Mouse (Mus musculus) heart, postnatal 25 days (tissue): ENCODE data around the gene Fam161a. TPM values are rescaled to one million over a fixed set of nuclear protein-coding genes. Genes with fewer than 3 reads are reported as not detected.

Experiments used
- DNase-seq: peaks from one replicate; pipeline ENCODE4 v3.0.0; 2022; ENCODE audit warnings: low spot score
- intact Hi-C: fragments of 180-260 bp; cut with DNase I; formaldehyde crosslinking; loops from one replicate; pipeline ENCODE4 v1.15.1; 2025
- total RNA-seq, 2 experiments: library from RNA; stranded (reverse); gene quantifications; 2 replicates each; pipeline ENCODE4 v1.2.3; 2021

Gene Fam161a
- total RNA-seq, 2 experiments from 2014 or later = 1.5 to 1.6 TPM

DNA sequence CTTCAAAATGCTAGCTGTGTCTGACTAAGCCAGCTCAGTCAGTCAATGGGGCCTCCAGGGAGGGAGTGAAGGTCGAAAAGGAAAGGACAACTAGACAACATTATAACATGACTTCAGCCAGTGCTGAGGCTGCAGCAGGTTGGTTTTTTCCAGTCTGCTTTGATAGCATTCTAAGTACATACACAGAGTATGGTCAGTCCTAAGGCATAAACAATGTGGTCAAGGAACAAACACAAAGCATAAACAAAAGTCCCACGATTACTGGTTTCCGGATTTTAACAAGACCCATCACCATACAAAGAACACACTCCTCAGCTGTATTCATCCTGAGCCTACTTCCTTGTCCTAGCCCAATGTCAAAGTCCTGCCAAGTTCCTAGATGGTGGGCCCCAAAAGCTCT, 21.8 kb upstream of the Fam161a start:
- DNase-seq = no peak
- intact Hi-C loops = loop anchor here (5.0 to 10.0 kb wide), 3 partner anchors 272 to 579 kb away; partner anchors contain the start of genes Ahsa2 and Xpo1

DNA sequence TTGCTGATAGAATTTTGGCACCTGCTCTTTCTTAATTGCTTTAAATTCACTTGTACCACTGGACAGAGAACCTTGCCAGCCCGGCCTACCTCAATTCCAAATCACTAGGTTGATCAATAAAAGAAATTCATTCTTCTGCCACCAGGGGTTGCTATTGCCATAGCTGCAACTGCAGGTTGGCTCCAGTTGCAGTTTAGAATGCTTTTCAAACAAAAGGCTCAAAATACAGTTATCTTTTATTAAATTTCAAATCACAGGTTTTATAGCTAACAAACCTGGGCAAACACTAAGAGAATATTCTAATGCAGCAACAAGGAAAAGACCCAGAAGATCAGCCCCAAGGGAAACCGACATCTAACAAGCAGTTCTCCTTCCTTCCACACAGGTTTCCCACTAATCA, 20.0 kb upstream of the Fam161a start:
- DNase-seq = no peak
- intact Hi-C loops = loop anchor here (2.0 to 10.0 kb wide), 4 partner anchors 270 to 577 kb away; partner anchors contain the start of genes Ahsa2 and Xpo1

DNA sequence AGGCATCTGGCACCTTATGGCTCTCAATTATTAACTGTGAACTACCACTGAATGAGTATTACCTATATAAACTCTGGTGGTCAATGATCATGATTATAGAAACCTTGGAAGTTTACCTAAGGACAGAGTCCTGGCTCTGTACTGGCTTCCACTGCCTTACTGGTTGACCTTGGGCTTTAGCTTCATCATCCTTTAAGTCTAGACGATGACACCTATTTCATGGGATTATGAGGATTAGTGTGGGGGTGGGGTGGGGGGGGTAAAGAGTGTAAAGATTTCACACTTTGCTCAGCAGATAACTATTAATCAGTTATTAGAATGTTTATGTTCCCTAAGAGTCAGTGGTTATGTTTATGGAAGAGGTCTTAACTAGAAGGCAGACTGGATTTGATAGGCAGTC, 17.5 kb upstream of the Fam161a start:
- no peak for DNase-seq
- intact Hi-C loops = loop anchor here (2.0 to 10.0 kb wide), 6 partner anchors 19 to 575 kb away; partner anchors contain the start of genes Ahsa2 and Xpo1

DNA sequence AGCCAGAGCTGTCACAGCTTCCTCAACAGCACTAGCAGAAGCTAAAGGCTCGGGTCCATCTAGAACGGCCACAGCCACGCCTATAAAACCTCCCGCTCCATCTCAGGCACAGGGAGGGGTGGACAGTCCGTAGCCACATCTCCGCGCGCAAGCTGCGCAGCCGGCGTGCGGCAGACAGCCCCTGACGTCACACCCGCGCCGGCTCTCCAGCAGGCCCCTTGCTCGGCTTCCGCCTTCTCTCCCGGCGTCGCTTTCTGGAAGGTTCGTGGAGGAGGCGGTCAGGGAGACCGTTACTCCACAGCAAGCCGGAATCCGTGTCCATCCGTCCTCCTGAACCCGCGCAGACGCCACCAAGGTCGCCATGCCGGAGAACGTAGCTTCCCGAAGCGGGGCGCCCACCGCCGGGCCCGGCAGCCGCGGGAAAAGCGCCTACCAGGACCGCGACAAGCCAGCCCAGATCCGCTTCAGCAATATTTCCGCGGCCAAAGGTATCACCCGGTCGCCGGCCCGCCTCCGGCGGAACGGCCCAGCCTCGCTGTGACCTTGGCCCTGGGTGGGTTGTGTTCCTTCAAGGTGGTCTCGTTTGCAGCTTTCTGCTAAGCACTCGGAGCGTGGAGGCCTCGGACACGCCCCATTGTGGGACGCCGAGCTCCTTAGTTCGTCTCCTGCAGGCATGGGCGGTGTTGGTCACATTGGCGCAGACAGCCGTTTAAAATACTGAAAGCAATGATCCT, 16.8 kb upstream of the Fam161a start, which contains the start of gene Cct4:
Gene Cct4 (plus strand): TSS at position 127 of the 734 bp plus-strand sequence.
- intact Hi-C loops = loop anchor here (2.0 to 5.0 kb wide), 3 partner anchors 18 to 157 kb away; no protein-coding TSS in a partner anchor
- DNase-seq = peak; percentile 88

DNA sequence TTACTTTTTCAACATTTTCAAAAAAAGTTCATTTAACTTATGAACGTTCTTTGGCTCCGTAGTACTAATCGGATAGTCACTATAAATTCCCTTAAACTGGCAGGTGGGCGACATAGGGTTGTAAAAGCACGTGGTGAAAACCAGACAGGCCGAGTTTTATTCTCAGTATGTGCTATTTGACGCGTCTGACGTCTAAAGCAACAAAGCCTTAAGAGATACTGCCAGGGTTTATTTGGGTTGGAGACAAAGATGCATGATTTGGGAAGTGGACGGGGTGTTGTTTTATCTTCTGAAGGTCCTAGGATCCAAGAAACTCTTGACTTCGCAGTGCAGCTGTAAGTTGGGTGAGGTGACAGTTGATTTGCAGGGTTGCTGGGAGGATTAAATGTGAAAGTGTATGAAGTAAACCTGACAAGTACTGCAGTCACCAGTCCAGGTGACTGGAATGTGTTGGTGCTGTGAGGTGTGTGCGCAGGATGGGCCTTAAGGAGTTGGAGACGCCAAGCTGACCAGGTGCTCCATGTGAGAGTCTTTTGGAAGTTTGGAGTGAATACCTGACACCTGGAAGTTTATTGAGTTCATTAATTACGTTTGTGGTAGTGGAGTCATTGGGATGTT, 16.0 kb upstream of the Fam161a start:
- no peak for DNase-seq
- intact Hi-C loops = loop anchor here (2.0 to 5.0 kb wide), 3 partner anchors 17 to 156 kb away; no protein-coding TSS in a partner anchor

DNA sequence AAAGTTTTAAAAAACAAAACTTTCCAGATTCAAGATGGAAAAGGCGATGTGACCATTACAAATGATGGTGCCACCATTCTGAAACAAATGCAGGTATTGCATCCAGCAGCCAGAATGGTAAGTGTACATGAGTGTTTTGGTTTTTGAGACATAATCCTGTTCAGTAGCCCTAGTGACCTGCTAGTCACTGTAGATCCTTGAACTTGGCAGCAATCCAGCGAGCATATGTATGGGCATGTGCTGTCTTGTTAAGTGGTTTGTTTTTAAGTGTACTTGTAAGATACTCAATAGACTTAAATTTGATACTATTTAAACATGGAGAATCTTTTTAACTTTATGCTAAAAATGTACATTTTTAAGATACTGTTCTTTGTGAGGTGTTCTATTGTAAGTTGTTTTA, 13.1 kb upstream of the Fam161a start:
- intact Hi-C loops = loop anchor here (5.0 kb wide), 1 partner anchor 153 kb away; no protein-coding TSS in a partner anchor
- DNase-seq = no peak

DNA sequence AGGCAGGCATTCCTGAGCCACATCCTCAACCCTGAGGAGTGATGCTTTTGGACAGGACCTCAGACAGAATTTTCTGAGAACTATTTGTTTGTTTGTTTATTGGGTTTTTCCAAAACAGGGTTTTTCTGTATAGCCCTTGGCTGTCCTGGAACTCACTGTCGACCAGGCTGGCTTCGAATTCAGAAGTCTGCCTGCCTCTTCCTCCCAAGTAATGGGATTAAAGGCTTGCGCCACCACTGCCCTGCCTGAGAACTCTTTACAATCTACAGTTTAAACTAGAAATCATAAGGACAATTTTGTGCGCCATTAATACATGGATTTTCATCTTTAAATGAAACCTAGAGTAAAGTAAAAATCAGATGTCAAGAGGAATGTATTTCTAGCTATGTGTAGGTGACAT, 11.9 kb upstream of the Fam161a start:
- intact Hi-C loops = no loop called here
- DNase-seq = no peak

DNA sequence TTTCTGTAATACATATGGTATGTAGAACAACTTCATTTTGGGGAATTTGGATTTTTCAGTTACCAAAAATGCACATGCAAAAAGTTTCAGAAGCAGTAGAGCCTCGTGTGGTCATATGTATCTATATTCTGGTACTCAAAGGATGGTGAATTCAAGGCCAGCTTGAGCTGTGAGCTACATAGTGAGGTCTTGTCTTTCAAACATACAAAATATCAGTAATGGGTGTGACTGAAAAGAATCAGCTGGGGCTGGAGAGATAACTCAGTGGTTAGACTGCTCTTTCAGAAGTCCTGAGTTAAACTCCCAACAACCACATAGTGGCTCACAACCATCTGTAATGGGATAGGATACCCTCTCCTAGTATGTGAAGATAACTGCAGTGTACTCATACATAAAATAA, 9.0 kb upstream of the Fam161a start:
- DNase-seq = no peak
- intact Hi-C loops = no loop called here

DNA sequence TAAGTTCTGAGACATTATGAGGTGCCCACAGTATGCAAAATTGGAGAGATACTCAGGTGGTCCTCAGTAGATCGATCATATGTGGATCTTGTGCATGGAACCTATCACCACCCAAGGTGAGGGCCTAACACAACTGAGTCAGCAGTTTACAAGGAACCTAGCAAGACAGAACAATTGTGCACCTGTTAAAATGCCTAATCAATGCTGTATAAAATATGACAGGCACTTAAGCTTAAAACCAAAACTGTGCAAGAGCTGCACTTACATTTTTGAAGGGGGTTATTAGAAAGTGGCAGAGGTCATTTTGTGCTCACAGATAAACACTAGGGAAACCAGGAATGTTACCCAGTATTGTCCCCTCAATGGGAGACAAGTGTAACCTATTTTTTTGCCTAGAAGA, 2.1 kb upstream of the Fam161a start:
- no peak for DNase-seq
- intact Hi-C loops = loop anchor here (5.0 kb wide), 3 partner anchors 142 to 267 kb away; partner anchors contain the start of gene Xpo1

DNA sequence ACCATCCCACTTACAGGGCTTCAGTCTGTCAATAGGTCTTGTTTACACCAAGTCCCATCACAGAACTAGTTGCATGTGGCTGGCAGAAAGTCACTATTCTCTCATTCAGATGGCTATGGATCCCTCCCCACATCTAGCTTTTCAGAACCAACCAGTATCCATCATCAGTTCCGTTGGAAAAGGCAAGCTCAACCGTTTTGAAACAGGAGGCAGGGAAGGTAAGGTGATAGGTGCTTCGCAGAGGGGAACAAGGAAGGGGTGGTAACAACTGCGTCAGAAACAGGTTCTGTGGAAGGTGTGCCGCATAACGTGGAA, 208 bp upstream of the Fam161a start:
- intact Hi-C loops = loop anchor here (5.0 kb wide), 3 partner anchors 140 to 265 kb away; partner anchors contain the start of gene Xpo1
- DNase-seq = no peak

DNA sequence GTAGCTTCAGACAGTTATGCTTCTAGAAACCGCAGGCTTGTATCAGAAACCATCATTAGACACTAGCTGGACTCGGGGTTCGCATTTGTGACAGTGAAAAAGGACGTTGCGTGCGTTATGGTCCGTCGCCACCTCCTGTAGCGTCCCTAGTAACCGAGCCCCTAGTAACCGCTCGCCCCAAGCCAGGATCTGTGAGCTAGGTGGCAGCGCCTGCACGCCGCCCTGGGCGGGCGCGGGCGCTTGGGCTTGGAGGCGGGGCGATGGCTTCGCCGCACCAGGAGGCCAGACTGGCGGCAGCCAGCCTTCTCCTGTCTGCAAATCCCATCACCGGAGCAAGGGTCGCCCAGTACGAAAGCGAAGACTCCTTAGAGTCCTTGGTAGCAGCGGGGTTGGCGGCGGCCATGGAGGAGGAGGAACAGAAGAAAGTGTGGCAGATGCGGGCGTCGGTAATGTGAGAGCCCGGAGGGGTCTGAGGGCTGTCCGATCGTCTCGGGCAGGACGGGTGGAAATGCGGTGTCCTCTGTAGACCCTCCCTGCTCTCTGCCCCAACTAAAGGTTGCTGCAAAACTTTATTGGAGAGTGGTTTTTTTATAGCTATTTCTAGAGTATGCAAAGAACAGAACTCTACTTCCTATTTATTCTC, 971 bp downstream of the Fam161a start:
- DNase-seq = peak; percentile 74
- intact Hi-C loops = loop anchor here (2.0 to 5.0 kb wide), 4 partner anchors 18 to 264 kb away; partner anchors contain the start of genes Cct4 and Xpo1

DNA sequence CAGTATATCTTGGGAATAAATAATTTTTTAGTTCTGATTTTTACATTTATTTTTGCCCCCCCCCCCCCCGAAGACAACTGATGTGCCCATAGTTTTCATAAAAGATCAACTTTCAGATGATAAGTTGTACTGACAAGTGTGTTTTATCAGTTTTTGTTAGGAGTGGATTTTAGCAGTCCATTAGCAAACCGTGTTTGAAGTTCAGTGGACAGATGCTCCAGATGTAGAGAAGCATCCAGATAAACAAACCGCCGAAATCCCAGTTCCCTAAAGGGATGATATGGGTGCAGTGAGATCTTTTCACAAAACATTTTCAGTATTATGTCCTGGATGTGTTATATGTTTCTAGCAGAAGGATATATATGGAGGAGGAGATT, 1.5 kb downstream of the Fam161a start:
- no peak for DNase-seq
- intact Hi-C loops = loop anchor here (2.0 to 5.0 kb wide), 4 partner anchors 18 to 263 kb away; partner anchors contain the start of genes Cct4 and Xpo1

DNA sequence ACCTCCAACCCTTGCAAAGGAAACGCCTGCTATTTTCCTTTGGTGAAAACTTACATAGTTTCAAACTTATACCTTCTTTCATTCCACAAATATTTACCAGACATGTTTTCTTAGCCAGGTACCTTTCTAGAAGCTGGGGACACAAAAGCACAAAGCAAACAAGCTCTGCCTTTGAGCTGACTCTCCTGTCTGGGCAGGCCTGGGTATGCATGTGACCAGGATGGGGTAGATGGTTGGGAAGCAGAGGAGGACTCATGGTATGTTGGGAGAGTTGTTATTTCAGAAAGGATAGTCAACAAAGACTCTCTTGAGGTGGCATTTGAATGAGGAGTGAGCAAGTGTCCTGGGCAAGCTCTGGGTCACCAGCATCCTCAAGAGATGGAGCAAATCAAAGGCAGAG, 5.8 kb downstream of the Fam161a start:
- intact Hi-C loops = no loop called here
- no peak for DNase-seq

DNA sequence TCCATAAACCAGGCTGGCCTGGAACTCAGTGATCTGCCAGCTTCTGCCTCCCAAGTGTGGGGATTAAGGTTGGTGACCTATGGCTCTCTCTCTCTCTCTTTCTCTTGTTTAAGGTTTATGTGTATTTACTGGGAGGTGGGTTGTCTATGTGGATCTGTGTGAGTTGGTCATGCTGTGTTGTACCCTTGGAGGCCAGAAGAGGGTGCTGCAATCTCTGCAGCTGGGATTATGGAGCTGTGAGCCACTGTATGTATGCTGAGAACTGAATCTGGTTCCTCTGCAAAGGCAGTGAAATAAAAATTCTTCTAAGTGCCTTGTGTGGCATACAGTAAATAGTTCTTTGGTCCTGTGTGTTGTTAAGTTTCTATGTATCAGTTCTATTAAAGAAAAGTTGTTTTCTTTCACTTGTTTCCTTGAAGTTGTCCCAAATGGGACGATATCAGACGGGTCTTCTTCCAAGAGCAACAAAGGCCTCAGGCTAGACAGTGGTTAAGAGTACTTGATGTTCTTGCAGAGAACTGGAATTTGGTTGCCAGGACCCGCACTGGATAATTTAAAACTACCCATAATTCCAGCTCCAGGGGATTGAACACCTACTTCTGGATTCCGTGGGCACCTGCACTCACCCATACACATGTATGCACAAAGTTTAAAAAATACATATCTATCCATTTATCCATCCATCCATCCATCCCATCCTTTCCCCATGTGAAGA, 6.4 kb downstream of the Fam161a start:
- DNase-seq = no peak
- intact Hi-C loops = no loop called here

DNA sequence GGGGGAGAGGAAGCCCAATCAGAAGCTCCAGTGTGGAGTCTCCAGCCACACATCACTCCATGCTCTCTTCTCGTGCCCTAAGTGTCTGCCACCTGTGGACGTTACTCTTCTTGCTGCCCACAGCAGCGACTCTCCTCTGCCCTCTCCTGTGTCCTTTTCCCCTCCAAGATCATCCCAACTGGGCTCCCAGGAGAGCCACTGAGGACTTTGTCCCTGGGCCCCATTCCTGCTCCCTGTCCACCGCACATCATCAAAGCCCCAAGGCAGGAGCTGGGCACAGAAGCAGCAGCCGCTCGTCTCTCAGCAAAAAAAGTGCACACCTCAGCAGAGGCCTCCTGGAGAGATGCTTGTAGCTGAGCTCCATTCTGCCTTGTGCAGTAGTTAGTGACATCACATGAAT, 7.7 kb downstream of the Fam161a start:
- intact Hi-C loops = no loop called here
- DNase-seq = no peak

DNA sequence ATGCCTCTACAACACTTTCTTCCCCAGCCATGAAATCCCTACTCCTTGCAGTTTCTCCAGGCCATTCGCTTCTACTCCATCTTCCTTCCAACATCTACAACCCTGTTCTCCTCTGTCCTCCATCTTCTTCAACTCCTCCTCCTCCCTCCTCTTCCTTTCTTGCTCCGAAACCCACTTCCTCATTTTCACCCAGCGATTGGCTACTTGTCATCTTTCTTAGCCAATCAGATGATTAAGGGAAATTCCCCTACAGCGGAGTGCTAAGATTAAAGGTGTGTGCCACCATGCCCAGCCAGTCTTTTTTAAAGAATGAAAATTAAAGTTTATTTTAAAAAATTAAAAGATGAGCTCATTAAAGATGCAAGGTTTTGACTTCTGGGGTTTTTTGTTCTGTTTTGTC, 10.6 kb downstream of the Fam161a start:
- DNase-seq = no peak
- intact Hi-C loops = no loop called here

DNA sequence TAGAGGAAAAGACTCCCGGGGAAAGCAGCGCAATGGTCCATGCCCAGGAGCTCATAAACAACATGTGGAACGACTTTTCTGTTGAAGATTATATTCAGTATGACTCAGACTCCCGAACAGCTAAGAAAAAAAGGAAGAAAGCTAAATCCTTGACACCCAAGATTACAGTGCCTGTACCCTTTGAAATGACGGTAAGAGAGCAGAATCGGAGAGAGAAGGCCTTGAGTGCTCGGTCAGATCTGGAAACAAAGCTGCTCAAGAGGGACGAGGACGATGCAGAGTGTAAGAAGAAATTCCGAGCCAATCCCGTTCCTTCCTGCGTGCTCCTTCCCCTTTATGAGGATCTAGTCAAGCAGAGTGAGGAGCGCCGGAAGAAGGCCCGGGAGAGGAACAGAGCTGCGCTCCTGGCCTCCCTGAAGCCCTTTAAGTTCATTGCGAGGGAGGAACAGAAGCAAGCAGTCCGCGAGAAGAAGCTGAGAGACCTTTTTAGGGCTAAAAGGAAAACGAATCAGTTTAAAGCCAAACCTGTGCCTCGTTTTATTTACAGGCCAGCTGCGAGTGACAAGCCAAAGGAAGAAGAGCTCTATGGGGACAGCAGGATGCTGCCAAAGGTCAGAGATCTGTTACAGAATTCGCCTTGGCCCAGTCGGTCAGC, 12.9 kb downstream of the Fam161a start:
- DNase-seq = no peak
- intact Hi-C loops = no loop called here

DNA sequence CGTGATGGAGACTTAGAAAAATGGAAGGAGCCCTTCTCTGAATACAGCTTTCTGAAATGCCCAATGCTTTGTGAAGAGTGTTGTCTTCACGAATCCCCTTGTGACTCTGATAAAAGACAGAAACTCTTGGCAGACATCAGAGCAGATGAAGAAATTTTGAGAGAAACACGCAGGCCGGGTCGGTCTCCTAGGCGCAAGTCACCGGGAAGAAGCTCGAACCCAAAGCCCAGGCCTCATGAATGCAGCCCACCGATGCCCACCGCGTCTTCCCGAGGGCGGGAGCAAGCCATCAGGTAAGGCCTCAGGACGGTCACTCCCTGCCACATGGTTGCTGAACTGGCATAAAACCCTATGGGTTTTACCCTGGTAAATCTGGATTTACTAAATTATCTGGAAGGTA, 13.5 kb downstream of the Fam161a start:
- intact Hi-C loops = no loop called here
- no peak for DNase-seq

DNA sequence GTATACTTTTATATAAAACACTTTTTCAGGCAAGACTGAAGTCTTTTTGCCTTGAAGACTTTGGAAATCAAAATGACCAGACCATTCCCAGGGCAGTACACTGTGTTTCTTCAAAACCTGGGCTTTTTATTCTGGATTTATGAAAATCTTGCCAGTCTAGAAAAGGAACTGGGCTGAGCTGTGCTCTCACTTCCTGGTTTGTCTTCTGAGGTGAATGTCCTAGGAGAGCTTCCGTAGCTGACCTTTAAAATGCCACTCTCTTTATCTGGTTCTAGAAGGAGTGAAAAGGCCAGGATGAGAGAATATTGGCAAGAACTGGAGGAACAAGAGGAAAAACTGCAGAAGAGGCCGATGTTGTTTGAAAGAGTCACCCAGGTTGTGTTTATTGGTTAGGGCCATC, 15.8 kb downstream of the Fam161a start:
- intact Hi-C loops = no loop called here
- DNase-seq = no peak

DNA sequence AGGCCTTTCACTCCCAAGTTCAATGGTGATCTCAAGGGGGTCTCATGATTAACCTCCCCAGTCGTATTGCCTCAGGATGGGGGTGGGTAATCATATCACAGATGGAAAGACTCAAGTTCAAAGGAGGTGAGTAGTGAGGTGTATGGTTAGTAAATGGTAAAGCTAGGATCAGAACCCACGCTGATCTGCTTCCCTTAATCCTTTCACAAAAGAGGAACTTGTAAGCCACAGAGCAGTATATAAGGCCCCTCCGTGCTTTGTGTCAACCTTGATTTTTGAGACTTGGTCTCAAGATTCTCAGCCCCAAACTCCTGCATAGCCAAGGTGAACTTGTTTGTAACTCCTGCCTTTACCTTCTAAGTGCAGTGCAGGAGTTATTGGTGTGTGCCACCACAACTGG, 16.8 kb downstream of the Fam161a start:
- DNase-seq = no peak
- intact Hi-C loops = no loop called here
